Mouse (Mus musculus) ES-E14 (cell line): Measurements from ENCODE around the gene Polm. TPM values are rescaled to one million over a fixed set of nuclear protein-coding genes. Genes with fewer than 3 reads are reported as not detected.

Source experiments
- DNase-seq: peaks from one replicate; pipeline ENCODE4 v3.0.0-alpha.2; 2013; ENCODE audit warnings: low read depth, low spot score
- H3K27ac ChIP-seq: 2 replicates; pipeline ENCODE4 v1.5.1; 2012; ENCODE audit warnings: low read depth, mild to moderate bottlenecking, low read length, moderate library complexity, mixed read lengths; ENCODE audit not compliant: poor library complexity, insufficient read depth, severe bottlenecking
- H3K36me3 ChIP-seq: 2 replicates; pipeline ENCODE4 v1.6.1; 2012; ENCODE audit warnings: mild to moderate bottlenecking, low read length, moderate library complexity, mixed read lengths; ENCODE audit not compliant: control insufficient read depth, poor library complexity, insufficient read depth, severe bottlenecking
- H3K4me1 ChIP-seq, 2 experiments: fragments of 150-350 bp in 1 of 2; sonication (generic) in 1 of 2; 2 replicates each; pipeline ENCODE4 v1.6.1; 2012; ENCODE audit warnings: low read length in 2 of 2, mild to moderate bottlenecking in 1 of 2, mixed read lengths in 1 of 2; ENCODE audit not compliant: control insufficient read depth in 2 of 2, insufficient read depth in 2 of 2, poor library complexity in 1 of 2
- H3K4me3 ChIP-seq, 2 experiments: fragments of 150-350 bp in 1 of 2; sonication (generic) in 1 of 2; 2 replicates each; pipeline ENCODE4 v1.5.1; 2012; ENCODE audit warnings: low read length in 2 of 2, low read depth in 1 of 2, mild to moderate bottlenecking in 1 of 2, mixed read lengths in 1 of 2; ENCODE audit not compliant: insufficient read depth in 1 of 2, poor library complexity in 1 of 2, severe bottlenecking in 1 of 2
- H3K9ac ChIP-seq: 2 replicates; pipeline ENCODE4 v1.6.1; 2012; ENCODE audit warnings: low read depth, mild to moderate bottlenecking, low read length, mixed read lengths; ENCODE audit not compliant: poor library complexity, insufficient read depth, severe bottlenecking
- H3K9me3 ChIP-seq: fragments of 150-350 bp; sonication (generic); 2 replicates; pipeline ENCODE4 v1.6.1; 2012; ENCODE audit warnings: low read depth, mild to moderate bottlenecking, low read length; ENCODE audit not compliant: control insufficient read depth, insufficient read depth
- CHD2 ChIP-seq: IDR thresholded peaks from 2 replicates; pipeline ENCODE4 v1.6.1; 2014; ENCODE audit warnings: mild to moderate bottlenecking, low read depth, low read length, inconsistent platforms
- HCFC1 ChIP-seq: IDR thresholded peaks from 2 replicates; pipeline ENCODE4 v1.6.1; 2012; ENCODE audit warnings: low read length, inconsistent platforms, borderline replicate concordance; ENCODE audit not compliant: insufficient read depth
- MAFK ChIP-seq: IDR thresholded peaks from 2 replicates; pipeline ENCODE4 v1.6.1; 2014; ENCODE audit warnings: mild to moderate bottlenecking, low read depth, low read length, inconsistent platforms; ENCODE audit not compliant: insufficient read depth
- ZC3H11A ChIP-seq: IDR thresholded peaks from 2 replicates; pipeline ENCODE4 v1.6.1; 2012; ENCODE audit warnings: low read depth, mild to moderate bottlenecking, inconsistent platforms, low read length, borderline replicate concordance
- ZNF384 ChIP-seq: IDR thresholded peaks from 2 replicates; pipeline ENCODE4 v1.6.1; 2012; ENCODE audit warnings: low read depth, low read length, inconsistent platforms
- in situ Hi-C, 2 experiments: fragments of 600-800 bp; cut with MboI; formaldehyde crosslinking; loops; one replicate each; pipeline ENCODE4 v1.15.1; 2025; ENCODE audit warnings: low sequenced_read_pairs in 2 of 2, inconsistent platforms in 1 of 2; ENCODE audit not compliant: unreplicated experiment in 2 of 2
- total RNA-seq: library from RNA; depleted of rRNA; stranded (reverse); fragments of 300-350 nt; gene quantifications from 2 replicates; pipeline ENCODE4 v1.2.3, GENCODE M21; 2012

Gene Polm
- total RNA-seq, 1 experiment = 6.7 TPM

DNA sequence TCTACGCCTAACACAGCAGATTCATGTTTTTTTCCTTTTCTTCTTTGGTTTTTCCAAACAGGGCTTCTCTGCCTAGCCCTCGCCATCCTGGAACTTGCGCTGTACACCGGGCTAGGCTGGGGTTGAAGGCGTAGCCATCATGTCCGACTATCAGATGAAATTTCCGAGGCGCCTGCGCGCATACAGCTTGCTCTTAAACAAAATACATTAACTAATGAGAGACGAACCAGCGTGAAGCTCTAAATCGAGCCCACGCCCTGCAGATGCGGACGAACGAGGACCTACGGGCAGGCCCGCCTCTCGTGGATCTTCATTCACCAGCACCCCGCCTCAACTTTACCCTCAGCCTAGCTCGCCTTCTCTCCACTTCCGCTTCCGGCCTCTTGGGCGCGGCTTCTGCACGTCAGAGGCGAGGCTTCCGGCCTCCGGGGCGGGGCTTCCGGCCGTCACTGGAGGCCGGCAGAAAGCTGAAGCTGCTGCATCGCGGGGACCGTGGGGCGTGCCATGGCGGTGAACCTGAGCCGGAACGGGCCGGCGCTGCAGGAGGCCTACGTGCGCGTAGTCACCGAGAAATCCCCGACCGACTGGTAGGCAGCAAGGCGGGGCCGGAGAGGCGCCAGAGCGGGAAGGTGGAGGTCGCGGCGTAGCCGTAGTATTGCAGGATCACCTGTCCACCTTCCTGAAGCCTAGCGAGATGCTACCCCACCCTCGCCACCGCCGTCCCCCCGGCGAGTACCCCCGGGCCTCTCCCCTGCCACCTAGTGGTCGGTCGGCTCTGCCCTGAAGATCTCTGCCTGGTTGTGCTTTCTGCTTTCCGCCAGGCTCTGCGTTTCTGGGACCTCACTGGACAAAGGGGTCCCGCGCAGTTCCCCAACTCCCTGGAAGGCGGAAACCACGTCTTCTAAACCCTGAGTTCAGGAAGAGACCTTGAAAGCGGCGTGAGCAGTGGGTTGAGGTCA, 49.5 kb downstream of the Polm start, which contains the start of gene Dbnl:
TSS of gene Dbnl (plus strand) at position 433 of the 959 bp plus-strand sequence.
- in situ Hi-C loops = no loop called here
- peak; percentile 95 for DNase-seq
- TF ChIP-seq HCFC1 (peak; percentile 25; the same call in 1 of the 2 replicates), ZNF384 (no peak)

DNA sequence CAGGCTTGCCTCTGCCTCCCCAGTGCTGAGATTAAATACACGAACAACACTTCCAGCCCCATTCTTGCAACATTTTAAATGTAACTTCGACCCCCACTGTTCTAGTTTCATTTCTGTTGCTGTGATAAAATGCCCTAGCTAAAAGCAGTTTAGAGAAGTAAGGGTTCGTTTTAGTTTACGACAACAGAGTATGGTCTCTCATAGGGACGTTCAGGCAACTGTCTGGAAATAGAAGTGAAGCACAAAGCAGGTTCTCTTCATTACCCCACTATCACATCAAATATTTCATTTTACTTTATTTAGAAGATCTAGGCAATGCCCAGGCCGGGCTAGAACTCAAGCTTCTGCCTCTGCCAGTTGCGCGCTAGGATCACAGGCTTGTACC, 50.2 kb downstream of the Polm start:
- in situ Hi-C loops = no loop called here
- Histone ChIP-seq H3K4me1 (peaks cover 0 to 5% of the 10 kb centered on the region in 2 experiments; a peak in 1 of 4 replicates), H3K9ac (peak overlapping the region; percentile 91), H3K9me3 (no peaks in the 10 kb centered on the region), H3K36me3 (peaks cover 16% of the 10 kb centered on the region), H3K27ac (peak overlapping the region; percentile 66), H3K4me3 (peak overlapping the region; percentile 80 to 99)
- no peak for TF ChIP-seq ZNF384
- no peak for TF ChIP-seq CHD2
- no peak for TF ChIP-seq HCFC1
- no peak for TF ChIP-seq MAFK
- TF ChIP-seq ZC3H11A = no peak
- DNase-seq = no peak

More for the DNA sequence above, 49.5 kb downstream of the Polm start, which contains the start of gene Dbnl:
- Histone ChIP-seq H3K36me3 (peaks cover 21% of the 10 kb centered on the region), H3K9me3 (no peaks in the 10 kb centered on the region), H3K4me3 (peak within 1 kb of the TSS; percentile 80 to 99), H3K9ac (peak within 1 kb of the TSS; percentile 91), H3K27ac (peak within 1 kb of the TSS; percentile 66), H3K4me1 (peaks cover 0 to 5% of the 10 kb centered on the region in 2 experiments; a peak in 1 of 4 replicates)

DNA sequence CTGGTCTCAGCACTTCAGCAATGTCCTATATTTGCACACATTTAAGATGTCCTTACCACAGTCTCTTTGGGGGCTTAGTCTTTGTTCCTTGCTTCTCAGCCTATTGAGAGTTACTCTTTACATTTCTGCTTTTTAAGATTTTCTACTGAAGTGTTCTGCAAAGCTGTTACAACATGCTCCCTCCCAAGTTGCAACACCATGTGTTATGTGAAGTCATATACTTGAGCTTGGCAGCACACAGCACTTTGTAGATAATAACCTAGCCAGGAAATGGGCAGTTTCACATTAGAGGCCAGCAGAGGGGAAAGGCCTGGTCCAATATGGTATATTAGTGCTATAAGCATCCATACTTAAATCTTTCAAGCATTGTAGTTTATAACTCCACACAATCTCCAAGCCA, 52.1 kb downstream of the Polm start:
- Histone ChIP-seq H3K4me1 (peaks cover 0 to 5% of the 10 kb centered on the region in 2 experiments; a peak in 1 of 4 replicates), H3K27ac (no peak overlapping the region), H3K9me3 (no peaks in the 10 kb centered on the region), H3K36me3 (peaks cover 5% of the 10 kb centered on the region; the same call in 1 of the 2 replicates), H3K9ac (no peak overlapping the region), H3K4me3 (no peak overlapping the region)
- no peak for DNase-seq
- TF ChIP-seq MAFK (no peak), CHD2 (no peak), HCFC1 (no peak), ZC3H11A (no peak), ZNF384 (no peak)
- in situ Hi-C loops = no loop called here

DNA sequence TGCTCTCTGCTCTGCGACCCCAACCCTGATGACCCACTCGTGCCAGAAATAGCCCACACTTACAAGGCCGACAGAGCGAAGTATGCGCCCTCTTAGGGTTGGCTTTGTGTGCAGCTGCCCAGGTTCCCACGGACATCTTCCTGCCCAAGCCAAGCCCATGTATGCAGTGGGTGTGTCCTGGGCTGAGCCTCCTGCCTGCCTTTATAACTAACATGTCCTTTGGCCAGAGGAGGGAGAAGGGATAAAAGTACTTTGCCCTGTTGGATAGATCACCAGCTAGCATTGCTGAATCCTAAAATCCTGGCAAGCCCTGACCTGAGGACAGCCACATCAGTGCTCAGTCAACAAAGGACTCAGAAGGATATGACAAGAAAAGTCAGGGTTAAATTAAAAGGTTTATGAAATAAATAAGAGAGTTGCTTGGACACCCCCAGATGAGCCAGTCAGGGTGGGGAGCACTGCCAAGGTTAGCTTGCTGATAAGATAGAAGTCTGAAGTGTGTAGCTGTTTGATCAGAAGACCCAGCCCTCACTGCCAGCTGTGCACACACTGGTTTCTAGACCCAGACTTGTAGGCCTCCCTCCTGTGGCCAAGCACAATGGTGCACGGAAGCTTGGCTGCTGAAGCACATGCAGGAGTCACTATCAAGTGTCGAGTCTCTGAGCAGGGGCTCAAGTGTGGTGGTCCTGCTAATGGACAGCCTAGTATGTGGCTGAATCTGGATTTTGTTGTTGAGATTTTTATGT, 55.4 kb downstream of the Polm start:
- no peak overlapping the region for H3K27ac ChIP-seq

More for the DNA sequence above, 55.4 kb downstream of the Polm start:
- Histone ChIP-seq H3K9ac (no peak overlapping the region), H3K36me3 (no peaks in the 10 kb centered on the region; the same call in 1 of the 2 replicates), H3K9me3 (no peaks in the 10 kb centered on the region), H3K4me1 (no peaks in the 10 kb centered on the region; a peak in 1 of 4 replicates), H3K4me3 (no peak overlapping the region)
- TF ChIP-seq CHD2 = no peak
- TF ChIP-seq ZC3H11A = no peak
- no peak for TF ChIP-seq HCFC1
- no peak for TF ChIP-seq ZNF384
- TF ChIP-seq MAFK = no peak
- no peak for DNase-seq
- in situ Hi-C loops = no loop called here
